Mouse (Mus musculus): ENCODE measurements around the gene Olfr545. TPM values are rescaled to one million over a fixed set of nuclear protein-coding genes. Genes with fewer than 3 reads are reported as not detected.

The Olfr545 gene
- total RNA-seq, 2 experiments from 2014 or later = not detected

- DNase-seq = no peak
Observed at GRCm38 (mm10) chr7:102478926-102479325, 20.4 kb downstream of the Olfr545 start.

GRCm38 (mm10) chr7:102478425-102478824 lies 20.9 kb downstream of the Olfr545 start:
- no peak for DNase-seq

GRCm38 (mm10) chr7:102477377-102477776 lies 22.0 kb downstream of the Olfr545 start:
- no peak for DNase-seq

- no peak for DNase-seq
Observed at GRCm38 (mm10) chr7:102476601-102477000, 22.8 kb downstream of the Olfr545 start.

- DNase-seq = no peak
Observed at GRCm38 (mm10) chr7:102472675-102473074, 26.7 kb downstream of the Olfr545 start.

GRCm38 (mm10) chr7:102467566-102467965 lies 31.8 kb downstream of the Olfr545 start:
- DNase-seq = no peak

GRCm38 (mm10) chr7:102458618-102459380 lies 40.6 kb downstream of the Olfr545 start:
- DNase-seq = no peak

GRCm38 (mm10) chr7:102446438-102446837 lies 52.9 kb downstream of the Olfr545 start:
- DNase-seq = peak; percentile 51 to 53

- no peak for DNase-seq
Observed at GRCm38 (mm10) chr7:102444301-102444700, 55.1 kb downstream of the Olfr545 start.

- no peak for DNase-seq
Observed at GRCm38 (mm10) chr7:102442432-102442831, 56.9 kb downstream of the Olfr545 start.

- DNase-seq = peak; percentile 94 to 95
Observed at GRCm38 (mm10) chr7:102441657-102442391, 57.5 kb downstream of the Olfr545 start, which contains the start of gene Rrm1. TSS of gene Rrm1 (plus strand) at chr7:102441695.

Other genes with a start within 250 kb of the Olfr545 start
- 10 to 100 TPM; 53.8 to 55.6 TPM for gene Rhog, start 243.5 kb downstream of the Olfr545 start, total RNA-seq (2021)
- gene Stim1, start 231.8 kb downstream of the Olfr545 start, total RNA-seq (2021) = 10 to 100 TPM; 63.5 to 73.1 TPM
- 10 to 100 TPM; 19.2 to 21.4 TPM for gene Rrm1, start 57.9 kb downstream of the Olfr545 start, total RNA-seq (2021)
- gene Olfr543, start 17.9 kb downstream of the Olfr545 start, total RNA-seq (2021) = not detected
- not detected for gene Olfr544, start 11.3 kb downstream of the Olfr545 start, total RNA-seq (2021)
- gene Olfr547, start 35.2 kb upstream of the Olfr545 start, total RNA-seq (2021) = not detected
- gene Olfr548-ps1, start 41.3 kb upstream of the Olfr545 start, total RNA-seq (2021) = not detected
- not detected for gene Olfr549, start 50.3 kb upstream of the Olfr545 start, total RNA-seq (2021)
- gene Trim21, start 65.9 kb upstream of the Olfr545 start, total RNA-seq (2021) = 10 to 100 TPM; 13.0 to 16.4 TPM
- not detected for gene Olfr550, start 71.9 kb upstream of the Olfr545 start, total RNA-seq (2021)
- not detected for gene Olfr551, start 92.3 kb upstream of the Olfr545 start, total RNA-seq (2021)
- gene Olfr552, start 98.2 kb upstream of the Olfr545 start, total RNA-seq (2021) = under 1 TPM in 1 of 2 experiments, not detected in 1; 0.07 TPM
- gene Olfr553, start 118.6 kb upstream of the Olfr545 start, total RNA-seq (2021) = not detected
- gene Olfr554, start 138.9 kb upstream of the Olfr545 start, total RNA-seq (2021) = not detected
- not detected for gene Olfr555, start 159.2 kb upstream of the Olfr545 start, total RNA-seq (2021)
- not detected for gene Olfr556, start 165.3 kb upstream of the Olfr545 start, total RNA-seq (2021)
- 1 to 10 TPM; 8.2 to 9.8 TPM for gene Trim68, start 187.8 kb upstream of the Olfr545 start, total RNA-seq (2021)
- gene Olfr557, start 196.3 kb upstream of the Olfr545 start, total RNA-seq (2021) = not detected
- gene Olfr558, start 202.6 kb upstream of the Olfr545 start, total RNA-seq (2021) = under 1 TPM; 0.33 TPM
- not detected for gene Olfr33, start 219.5 kb upstream of the Olfr545 start, total RNA-seq (2021)
- gene Olfr559, start 227.9 kb upstream of the Olfr545 start, total RNA-seq (2021) = not detected